Mouse (Mus musculus) kidney, adult 2 months (tissue): ENCODE results near the gene Yif1a.

Experiments
- CTCF ChIP-seq: fragments of 200-500 bp; conservative IDR thresholded peaks from 2 replicates; pipeline ENCODE4 v1.5.1; 2011; ENCODE audit warnings: low read depth, mild to moderate bottlenecking, control low read depth, low read length, moderate library complexity, mixed read lengths; ENCODE audit not compliant: insufficient read depth, insufficient read length
- POLR2A ChIP-seq: fragments of 200-500 bp; IDR thresholded peaks from one replicate; pipeline ENCODE4 v1.6.1; 2011; ENCODE audit warnings: low read depth, low read length, control low read depth

GRCm38 (mm10) chr19:5093481-5094242 lies 5.3 kb downstream of the Yif1a start:
- no peak for TF ChIP-seq CTCF
- TF ChIP-seq POLR2A: no peak
